9 mouse cellular contexts compared by ENCODE assay signal in genomic region chr4:47419268-47419973, GRCm38 (mm10). TPM values are rescaled to one million over a fixed set of nuclear protein-coding genes. Genes with fewer than 3 reads are reported as not detected.
DNase-seq lines count a peak whose midpoint lies in the region; ATAC-seq and TF ChIP-seq lines count a peak whose summit lies in the region.
"Had no signal": no experiment of that assay in that cellular context is flagged by ENCODE, and none has a peak within 500 bp of the region (broad histone marks: within the 10 kb centered on the region; RNA-seq: fewer than 3 reads in every experiment).

No protein-coding gene starts in this region.

- no peaks in the 10 kb centered on the region for H3K9me3 ChIP-seq in heart, postnatal 0 days (replicated peaks; ENCODE audit: control insufficient read depth, low read length)
- H3K9me3 ChIP-seq: embryonic facial prominence, embryonic 12.5 days had no signal

- no peaks in the 10 kb centered on the region for H3K27me3 ChIP-seq in Patski
- no peaks in the 10 kb centered on the region for H3K27me3 ChIP-seq in heart, postnatal 0 days (ENCODE audit: control insufficient read depth, insufficient read depth, low read length)
- H3K27me3 ChIP-seq: embryonic facial prominence, embryonic 12.5 days had no signal

- 26% methylated on average over 9 of the region's 9 CpGs for whole genome bisulfite sequencing in heart, postnatal 0 days

- no peak for TF ChIP-seq EP300 in heart, postnatal 0 days (IDR thresholded peaks at IDR 0.05; ENCODE audit: low read depth)

- H3K4me1 ChIP-seq in heart, postnatal 0 days (ENCODE audit: control insufficient read depth, insufficient read depth): peaks cover 3% of the 10 kb centered on the region; the same call in 1 of the 2 replicates

- H3K4me3 ChIP-seq in heart, postnatal 0 days (ENCODE audit: low read depth, low read length): no peak overlapping the region
- H3K4me3 ChIP-seq: embryonic facial prominence, embryonic 12.5 days had no signal

- no peak for ATAC-seq in Patski
- ATAC-seq in heart, postnatal 0 days (ENCODE audit: insufficient read depth, low read depth): no peak
- 0 out of 2 replicates have a peak, but pooled peaks have one; percentile 10 for ATAC-seq in monocyte, adult 5-6 weeks (replicated peaks; ENCODE audit: insufficient number of reproducible peaks, low FRiP score, low TSS enrichment, poor library complexity, severe bottlenecking)
- ATAC-seq in erythroid progenitor cell, adult 5-6 weeks (replicated peaks; ENCODE audit: low FRiP score, poor library complexity, severe bottlenecking): no peak

- TF ChIP-seq CTCF in Patski (IDR thresholded peaks at IDR 0.05): peak; percentile 82
- TF ChIP-seq CTCF in heart, postnatal 0 days (IDR thresholded peaks at IDR 0.05; ENCODE audit: low read depth): peak; percentile 63

- H3K9ac ChIP-seq in heart, postnatal 0 days (replicated peaks; ENCODE audit: low read depth, low read length): no peak overlapping the region
- H3K9ac ChIP-seq: embryonic facial prominence, embryonic 12.5 days had no signal

- no peak overlapping the region for H3K27ac ChIP-seq in heart, postnatal 0 days (ENCODE audit: low read depth)
- H3K27ac ChIP-seq: embryonic facial prominence, embryonic 12.5 days had no signal

- POLR2A ChIA-PET in Patski (lab: Charles Lee): no interaction called here

- CTCF ChIA-PET in Patski (lab: Charles Lee): interaction anchor here (0.8 to 1.4 kb wide), 3 partner anchors 9 to 17 kb away, joined by 3 to 6 read pairs (median 3); no protein-coding TSS in a partner anchor

- DNase-seq in kidney, adult 9 months: peak; percentile 12
- DNase-seq in kidney, adult 18-20 months: no peak
- peak; percentile 23 to 24 for DNase-seq in B cell, adult 2 months
- no peak for DNase-seq in Patski (ENCODE audit: low read depth, low spot score)
- no peak for DNase-seq in heart, postnatal 0 days (ENCODE audit: low spot score)
- DNase-seq in adrenal gland, postnatal 4 days (ENCODE audit: low spot score in 2 of 2): no peak

- no peaks in the 10 kb centered on the region for H3K36me3 ChIP-seq in heart, postnatal 0 days (replicated peaks; ENCODE audit: control insufficient read depth, insufficient read depth, low read length)
- H3K36me3 ChIP-seq: embryonic facial prominence, embryonic 12.5 days had no signal

- H3K4me2 ChIP-seq in heart, postnatal 0 days (ENCODE audit: low read depth, low read length): no peak overlapping the region
- H3K4me2 ChIP-seq: embryonic facial prominence, embryonic 12.5 days had no signal

- in situ Hi-C loops in Patski (cut with MboI; ENCODE audit: low pct_unique_long_range_greater_than_20kb): loop anchor here (25.0 kb wide), 1 partner anchor 732 kb away; no protein-coding TSS in a partner anchor

RNA-seq across cellular contexts. Expression of gene Alg2, which starts 54.7 kb away (rescaled TPM):
- 28.1 TPM for polyA plus RNA-seq in Patski (2021)
- total RNA-seq in heart, postnatal 0 days (2014; rRNA removed; ENCODE audit: low replicate concordance): 12.4 and 16.7 TPM in 2 replicates
- 12.7 and 12.9 TPM in 2 replicates for polyA plus RNA-seq in heart, postnatal 0 days (2015; fragmentation: Nextera tagmentation; extraction: Ambion mirVana)
- total RNA-seq in monocyte, adult 5-6 weeks (2017): 5.8 to 17.7 TPM (median 6.6 TPM) in 3 replicates
- 12.2 and 15.9 TPM in 2 replicates for total RNA-seq in erythroid progenitor cell, adult 5-6 weeks (2015; ENCODE audit: low replicate concordance)
- 2.2 and 21.4 TPM in 2 replicates for total RNA-seq in erythroid progenitor cell, adult 5-6 weeks (2017; ENCODE audit: low replicate concordance)
- 100 to 1,000 TPM; 101 to 104 TPM for total RNA-seq in adrenal gland, postnatal 4 days (2021)

RNA-seq across cellular contexts. Expression of gene Sec61b, which starts 55.0 kb away (rescaled TPM):
- polyA plus RNA-seq in Patski (2021): 164 TPM
- total RNA-seq in heart, postnatal 0 days (2014; rRNA removed; ENCODE audit: low replicate concordance): 68.0 and 102 TPM in 2 replicates
- polyA plus RNA-seq in heart, postnatal 0 days (2015; fragmentation: Nextera tagmentation; extraction: Ambion mirVana): 104 and 120 TPM in 2 replicates
- 116 to 119 TPM (median 117 TPM) in 3 replicates for total RNA-seq in monocyte, adult 5-6 weeks (2017)
- total RNA-seq in erythroid progenitor cell, adult 5-6 weeks (2015; ENCODE audit: low replicate concordance): 85.5 and 110 TPM in 2 replicates
- total RNA-seq in erythroid progenitor cell, adult 5-6 weeks (2017; ENCODE audit: low replicate concordance): 58.2 and 71.0 TPM in 2 replicates
- 100 to 1,000 TPM; 185 to 190 TPM for total RNA-seq in adrenal gland, postnatal 4 days (2021)

Comparison
In these comparisons a context has a peak if more than half of its experiments do, and no peak if none do; other contexts are left out.
1. DNase-seq: peak in kidney, adult 9 months (single experiment) and B cell, adult 2 months (2 of 2); none in kidney, adult 18-20 months (single experiment), Patski (single experiment), heart, postnatal 0 days (single experiment) and adrenal gland, postnatal 4 days (0 of 2).